Mouse (Mus musculus): ENCODE results near the gene Grin2d. TPM values are rescaled to one million over a fixed set of nuclear protein-coding genes. Genes with fewer than 3 reads are reported as not detected.

Grin2d gene
- polyA plus RNA-seq, 1 experiment: 10.4 TPM

- Histone ChIP-seq H3K4me1 (ENCODE audit: control insufficient read depth, insufficient read depth, insufficient read length, low read length) (peaks cover 3% of the 10 kb centered on the region), H3K36me3 (ENCODE audit: control insufficient read depth, insufficient read depth, low read length) (no peaks in the 10 kb centered on the region), H3K27ac (ENCODE audit: insufficient read depth, low read depth, low read length) (peak overlapping the region; percentile 88), H3K27me3 (ENCODE audit: control insufficient read depth, insufficient read depth, low read length) (no peaks in the 10 kb centered on the region), H3K4me3 (ENCODE audit: low read depth, low read length) (peak overlapping the region; percentile 71)
- TF ChIP-seq POLR2A (IDR thresholded peaks at IDR 0.05; ENCODE audit: low read depth, low read length) (no peak), CTCF (IDR thresholded peaks at IDR 0.05; ENCODE audit: extremely low read depth, insufficient read length, insufficient replicate concordance, low read depth, low read length) (0 out of 2 replicates have a peak, but pooled peaks have one; percentile 7)
- 1% methylated on average over 19 of the region's 19 CpGs for WGBS
Observed at GRCm38 (mm10) chr7:45897258-45897757, 19.1 kb upstream of the Grin2d start.

- 1% methylated on average over 40 of the region's 40 CpGs for WGBS
- no peak for TF ChIP-seq CTCF (IDR thresholded peaks at IDR 0.05; ENCODE audit: extremely low read depth, insufficient read length, insufficient replicate concordance, low read depth, low read length)
- TF ChIP-seq POLR2A (IDR thresholded peaks at IDR 0.05; ENCODE audit: low read depth, low read length): peak; percentile 84; the same call in 1 of the 2 replicates
- Histone ChIP-seq H3K27me3 (ENCODE audit: control insufficient read depth, insufficient read depth, low read length) (no peaks in the 10 kb centered on the region), H3K4me1 (ENCODE audit: control insufficient read depth, insufficient read depth, insufficient read length, low read length) (peaks cover 3% of the 10 kb centered on the region), H3K4me3 (ENCODE audit: low read depth, low read length) (peak within 1 kb of the TSS; percentile 71), H3K27ac (ENCODE audit: insufficient read depth, low read depth, low read length) (peak within 1 kb of the TSS; percentile 88), H3K36me3 (ENCODE audit: control insufficient read depth, insufficient read depth, low read length) (no peaks in the 10 kb centered on the region)
Observed at GRCm38 (mm10) chr7:45896517-45897257, 18.5 kb upstream of the Grin2d start, which contains the start of the genes Syngr4 and Tmem143. Gene Syngr4 (minus strand): TSS chr7:45896714. Gene Tmem143 (plus strand): TSS chr7:45896941.

GRCm38 (mm10) chr7:45895931-45896516 lies 17.8 kb upstream of the Grin2d start:
- Histone ChIP-seq H3K27ac (ENCODE audit: insufficient read depth, low read depth, low read length) (no peak overlapping the region), H3K27me3 (ENCODE audit: control insufficient read depth, insufficient read depth, low read length) (no peaks in the 10 kb centered on the region), H3K4me1 (ENCODE audit: control insufficient read depth, insufficient read depth, insufficient read length, low read length) (peaks cover 3% of the 10 kb centered on the region), H3K4me3 (ENCODE audit: low read depth, low read length) (no peak overlapping the region), H3K36me3 (ENCODE audit: control insufficient read depth, insufficient read depth, low read length) (no peaks in the 10 kb centered on the region)
- WGBS: 76% methylated on average over 6 of the region's 6 CpGs
- TF ChIP-seq CTCF (IDR thresholded peaks at IDR 0.05; ENCODE audit: extremely low read depth, insufficient read length, insufficient replicate concordance, low read depth, low read length): no peak
- TF ChIP-seq POLR2A (IDR thresholded peaks at IDR 0.05; ENCODE audit: low read depth, low read length): no peak

- 75% methylated on average over 2 of the region's 2 CpGs for WGBS
- Histone ChIP-seq H3K4me1 (ENCODE audit: control insufficient read depth, insufficient read depth, insufficient read length, low read length) (peaks cover 3% of the 10 kb centered on the region), H3K27me3 (ENCODE audit: control insufficient read depth, insufficient read depth, low read length) (no peaks in the 10 kb centered on the region), H3K36me3 (ENCODE audit: control insufficient read depth, insufficient read depth, low read length) (no peaks in the 10 kb centered on the region), H3K4me3 (ENCODE audit: low read depth, low read length) (no peak overlapping the region), H3K27ac (ENCODE audit: insufficient read depth, low read depth, low read length) (no peak overlapping the region)
- TF ChIP-seq CTCF (IDR thresholded peaks at IDR 0.05; ENCODE audit: extremely low read depth, insufficient read length, insufficient replicate concordance, low read depth, low read length) (no peak), POLR2A (IDR thresholded peaks at IDR 0.05; ENCODE audit: low read depth, low read length) (no peak)
Observed at GRCm38 (mm10) chr7:45892651-45893050, 14.5 kb upstream of the Grin2d start.

- WGBS: 32% methylated on average over 3 of the region's 3 CpGs
- no peak overlapping the region for H3K4me3 ChIP-seq (ENCODE audit: low read depth, low read length)
- TF ChIP-seq CTCF (IDR thresholded peaks at IDR 0.05; ENCODE audit: extremely low read depth, insufficient read length, insufficient replicate concordance, low read depth, low read length): no peak
- TF ChIP-seq POLR2A (IDR thresholded peaks at IDR 0.05; ENCODE audit: low read depth, low read length): no peak
- no peaks in the 10 kb centered on the region for H3K4me1 ChIP-seq (ENCODE audit: control insufficient read depth, insufficient read depth, insufficient read length, low read length)
- no peak overlapping the region for H3K27ac ChIP-seq (ENCODE audit: insufficient read depth, low read depth, low read length)
- H3K36me3 ChIP-seq (ENCODE audit: control insufficient read depth, insufficient read depth, low read length): peaks cover 29% of the 10 kb centered on the region
- H3K27me3 ChIP-seq (ENCODE audit: control insufficient read depth, insufficient read depth, low read length): no peaks in the 10 kb centered on the region
Observed at GRCm38 (mm10) chr7:45887246-45887645, 9.1 kb upstream of the Grin2d start.

GRCm38 (mm10) chr7:45881011-45881410 lies 2.8 kb upstream of the Grin2d start:
- 91% methylated on average over 2 of the region's 2 CpGs for WGBS
- no peak for TF ChIP-seq POLR2A (IDR thresholded peaks at IDR 0.05; ENCODE audit: low read depth, low read length)
- no peak for TF ChIP-seq CTCF (IDR thresholded peaks at IDR 0.05; ENCODE audit: extremely low read depth, insufficient read length, insufficient replicate concordance, low read depth, low read length)
- no peaks in the 10 kb centered on the region for H3K4me1 ChIP-seq (ENCODE audit: control insufficient read depth, insufficient read depth, insufficient read length, low read length)
- no peak overlapping the region for H3K4me3 ChIP-seq (ENCODE audit: low read depth, low read length)
- peaks cover 81% of the 10 kb centered on the region for H3K36me3 ChIP-seq (ENCODE audit: control insufficient read depth, insufficient read depth, low read length)
- H3K27ac ChIP-seq (ENCODE audit: insufficient read depth, low read depth, low read length): no peak overlapping the region
- no peaks in the 10 kb centered on the region for H3K27me3 ChIP-seq (ENCODE audit: control insufficient read depth, insufficient read depth, low read length)

GRCm38 (mm10) chr7:45880531-45880930 lies 2.4 kb upstream of the Grin2d start:
- WGBS: 98% methylated on average over 4 of the region's 4 CpGs
- Histone ChIP-seq H3K4me1 (ENCODE audit: control insufficient read depth, insufficient read depth, insufficient read length, low read length) (no peaks in the 10 kb centered on the region), H3K4me3 (ENCODE audit: low read depth, low read length) (no peak overlapping the region), H3K36me3 (ENCODE audit: control insufficient read depth, insufficient read depth, low read length) (peaks cover 85% of the 10 kb centered on the region), H3K27ac (ENCODE audit: insufficient read depth, low read depth, low read length) (no peak overlapping the region), H3K27me3 (ENCODE audit: control insufficient read depth, insufficient read depth, low read length) (no peaks in the 10 kb centered on the region)
- TF ChIP-seq CTCF (IDR thresholded peaks at IDR 0.05; ENCODE audit: extremely low read depth, insufficient read length, insufficient replicate concordance, low read depth, low read length) (no peak), POLR2A (IDR thresholded peaks at IDR 0.05; ENCODE audit: low read depth, low read length) (no peak)
